ENCODE assay signal across 8 mouse cellular contexts in genomic region chr17:10309135-10309623, GRCm38 (mm10). TPM values are rescaled to one million over a fixed set of nuclear protein-coding genes. Genes with fewer than 3 reads are reported as not detected.
A peak's percentile ranks its signal among the peaks of the same experiment; 100 is the strongest.
DNase-seq lines count a peak whose midpoint lies in the region; ATAC-seq lines count a peak whose summit lies in the region.

No protein-coding gene starts in this region.

- peak; percentile 41 for DNase-seq in embryo, embryonic 10 days (ENCODE audit: low spot score)
- no peak for DNase-seq in embryo, embryonic 9.5 days (ENCODE audit: extremely low spot score)
- peak; percentile 40 for DNase-seq in testis, postnatal 14 days (ENCODE audit: low spot score)
- DNase-seq in testis, postnatal 10 days (ENCODE audit: low spot score): no peak
- DNase-seq in kidney, postnatal 14 days: peak; percentile 42
- no peak for DNase-seq in spleen, postnatal 14 days (ENCODE audit: low spot score in 2 of 2)
- no peak for DNase-seq in left cerebral cortex, postnatal 36 days (ENCODE audit: low spot score in 2 of 2)

- ATAC-seq in inflammation-experienced regulatory T-cells, adult 6 months: no peak

- intact Hi-C loops in left cerebral cortex, postnatal 36 days (cut with DNase I): no loop called here

RNA-seq across cellular contexts. Expression of gene Qk, which starts 10.5 kb away (rescaled TPM):
- 10 to 100 TPM in 2 of 3 experiments, 1 to 10 TPM in 1; 9.6 to 17.0 (median 15.1) TPM for polyA plus RNA-seq in inflammation-experienced regulatory T-cells, adult 6 months (2017; shearing (Covaris generic))
- total RNA-seq in left cerebral cortex, postnatal 36 days (2021): 100 to 1,000 TPM; 333 to 359 TPM

Comparison
In these comparisons a context has a peak if more than half of its experiments do, and no peak if none do; other contexts are left out.
1. DNase-seq: peak in embryo, embryonic 10 days (single experiment), testis, postnatal 14 days (single experiment) and kidney, postnatal 14 days (single experiment); none in embryo, embryonic 9.5 days (single experiment), testis, postnatal 10 days (single experiment), spleen, postnatal 14 days (0 of 2) and left cerebral cortex, postnatal 36 days (0 of 2).